Mouse (Mus musculus) R1 (cell line): Measurements from ENCODE around the gene Cdk14.

Experiments used
- DNase-seq: peaks from one replicate; pipeline ENCODE4 v3.0.0-alpha.2; 2018; ENCODE audit warnings: low read depth, low spot score

Cdk14 gene

GRCm38 (mm10) chr5:4898241-4898640 lies 521.9 kb downstream of the Cdk14 start:
- DNase-seq, result no peak

- no peak for DNase-seq
These were observed 525.1 kb downstream of the Cdk14 start for GRCm38 (mm10) chr5:4894988-4895387.

GRCm38 (mm10) chr5:4893852-4894207 lies 526.3 kb downstream of the Cdk14 start:
- no peak for DNase-seq

- DNase-seq, result no peak
These were observed 526.8 kb downstream of the Cdk14 start for GRCm38 (mm10) chr5:4893206-4893851.

GRCm38 (mm10) chr5:4892734-4893133 lies 527.4 kb downstream of the Cdk14 start:
- DNase-seq, result no peak

GRCm38 (mm10) chr5:4891862-4892704 lies 528.0 kb downstream of the Cdk14 start:
- DNase-seq, result no peak

GRCm38 (mm10) chr5:4887069-4887468 lies 533.0 kb downstream of the Cdk14 start:
- DNase-seq, result no peak

- DNase-seq, result no peak
These were observed 537.3 kb downstream of the Cdk14 start for GRCm38 (mm10) chr5:4882841-4883240.

GRCm38 (mm10) chr5:4880331-4880730 lies 539.8 kb downstream of the Cdk14 start:
- no peak for DNase-seq

GRCm38 (mm10) chr5:4878934-4879333 lies 541.2 kb downstream of the Cdk14 start:
- DNase-seq, result no peak

GRCm38 (mm10) chr5:4877638-4878037 lies 542.5 kb downstream of the Cdk14 start:
- no peak for DNase-seq

- DNase-seq, result no peak
These were observed 542.9 kb downstream of the Cdk14 start for GRCm38 (mm10) chr5:4877131-4877631.

GRCm38 (mm10) chr5:4876653-4877091 lies 543.4 kb downstream of the Cdk14 start:
- DNase-seq, result no peak

GRCm38 (mm10) chr5:4870041-4870726 lies 549.9 kb downstream of the Cdk14 start:
- no peak for DNase-seq

- no peak for DNase-seq
These were observed 551.5 kb downstream of the Cdk14 start for GRCm38 (mm10) chr5:4868563-4869120.

GRCm38 (mm10) chr5:4867849-4868562 lies 552.1 kb downstream of the Cdk14 start:
- DNase-seq, result no peak

- DNase-seq, result no peak
These were observed 553.2 kb downstream of the Cdk14 start for GRCm38 (mm10) chr5:4866945-4867344.

- DNase-seq, result no peak
These were observed 554.0 kb downstream of the Cdk14 start for GRCm38 (mm10) chr5:4866099-4866498.

GRCm38 (mm10) chr5:4861592-4861991 lies 558.5 kb downstream of the Cdk14 start:
- no peak for DNase-seq

- DNase-seq, result no peak
These were observed 559.0 kb downstream of the Cdk14 start for GRCm38 (mm10) chr5:4861141-4861540.

GRCm38 (mm10) chr5:4858032-4858641 lies 562.0 kb downstream of the Cdk14 start:
- no peak for DNase-seq
